In genomic region chr2:128820631-128821030, GRCm38 (mm10) we compare ENCODE assay signal across 26 mouse cellular contexts. TPM values are rescaled to one million over a fixed set of nuclear protein-coding genes. Genes with fewer than 3 reads are reported as not detected.
DNase-seq lines count a peak whose midpoint lies in the region; ATAC-seq and TF ChIP-seq lines count a peak whose summit lies in the region.
"Had no signal": no experiment of that assay in that cellular context is flagged by ENCODE, and none has a peak within 500 bp of the region (broad histone marks: within the 10 kb centered on the region; RNA-seq: fewer than 3 reads in every experiment).

No protein-coding gene starts in this region.

- H3K4me2 ChIP-seq in intestine, postnatal 0 days (replicated peaks; ENCODE audit: low read depth), result peak overlapping the region; percentile 73; the same call in 1 of the 2 replicates
- no peak overlapping the region for H3K4me2 ChIP-seq in intestine, embryonic 16.5 days (ENCODE audit: low read depth, low read length)
- H3K4me2 ChIP-seq in kidney, embryonic 16.5 days (replicated peaks; ENCODE audit: low read depth, low read length), result no peak overlapping the region
- H3K4me2 ChIP-seq: embryonic facial prominence, embryonic 12.5 days; embryonic facial prominence, embryonic 15.5 days; heart, embryonic 12.5 days; heart, embryonic 15.5 days had no signal

- TF ChIP-seq POLR2A in bone marrow macrophage, adult 2 months (IDR thresholded peaks at IDR 0.05; ENCODE audit: borderline replicate concordance, low read depth, low read length), result no peak

- no peaks in the 10 kb centered on the region for H3K9me3 ChIP-seq in intestine, postnatal 0 days (ENCODE audit: control insufficient read depth)
- no peaks in the 10 kb centered on the region for H3K9me3 ChIP-seq in intestine, embryonic 16.5 days (ENCODE audit: control insufficient read depth, low read length)
- H3K9me3 ChIP-seq in kidney, embryonic 16.5 days (ENCODE audit: low read length), result no peaks in the 10 kb centered on the region
- H3K9me3 ChIP-seq: embryonic facial prominence, embryonic 12.5 days; embryonic facial prominence, embryonic 15.5 days; heart, embryonic 12.5 days; heart, embryonic 15.5 days had no signal

- peak; percentile 73 for DNase-seq in kidney, adult 9 months
- DNase-seq in adipocyte (ENCODE audit: low spot score), result peak; percentile 37
- no peak for DNase-seq in thymus, postnatal 0 days (ENCODE audit: low spot score)
- DNase-seq: adrenal gland, adult 8-10 months; adrenal gland, postnatal 25 days; cerebellum, adult 18-20 months; cerebellum, postnatal 14 days; forebrain, postnatal 0 days; gastrocnemius, adult 2 months; gastrocnemius, postnatal 14 days; heart, adult 18-20 months; heart, postnatal 10 days; heart, postnatal 4 days had no signal

- 65% methylated on average over 2 of the region's 2 CpGs for WGBS in intestine, postnatal 0 days
- 80% methylated on average over 2 of the region's 2 CpGs for WGBS in intestine, embryonic 16.5 days
- 66% methylated on average over 2 of the region's 2 CpGs for WGBS in kidney, embryonic 16.5 days

- no peaks in the 10 kb centered on the region for H3K27me3 ChIP-seq in intestine, postnatal 0 days (replicated peaks; ENCODE audit: control insufficient read depth, insufficient read depth, low read length)
- no peaks in the 10 kb centered on the region for H3K27me3 ChIP-seq in intestine, embryonic 16.5 days (replicated peaks; ENCODE audit: control insufficient read depth, insufficient read depth, low read length)
- H3K27me3 ChIP-seq in kidney, embryonic 16.5 days (ENCODE audit: insufficient read depth, low read length), result no peaks in the 10 kb centered on the region
- H3K27me3 ChIP-seq: embryonic facial prominence, embryonic 12.5 days; embryonic facial prominence, embryonic 15.5 days; heart, embryonic 12.5 days; heart, embryonic 15.5 days had no signal

- 0 out of 2 replicates have a peak, but pooled peaks cover 6% of the 10 kb centered on the region for H3K4me1 ChIP-seq in intestine, postnatal 0 days (replicated peaks; ENCODE audit: control insufficient read depth, insufficient read depth, low read length)
- H3K4me1 ChIP-seq in intestine, embryonic 16.5 days (ENCODE audit: control insufficient read depth, insufficient read depth, low read length), result peaks cover 19% of the 10 kb centered on the region
- peaks cover 11% of the 10 kb centered on the region for H3K4me1 ChIP-seq in kidney, embryonic 16.5 days (ENCODE audit: insufficient read depth, low read length)
- peaks cover 17% of the 10 kb centered on the region for H3K4me1 ChIP-seq in bone marrow macrophage, adult 2 months (ENCODE audit: control insufficient read depth, insufficient read depth, low read length)

- H3K36me3 ChIP-seq in intestine, postnatal 0 days (ENCODE audit: control insufficient read depth, insufficient read depth), result peaks cover 14% of the 10 kb centered on the region; the same call in 1 of the 2 replicates
- H3K36me3 ChIP-seq in intestine, embryonic 16.5 days (ENCODE audit: control insufficient read depth, insufficient read depth, low read length), result no peaks in the 10 kb centered on the region; the same call in 1 of the 2 replicates
- 0 out of 2 replicates have a peak, but pooled peaks cover 9% of the 10 kb centered on the region for H3K36me3 ChIP-seq in kidney, embryonic 16.5 days (ENCODE audit: insufficient read depth, low read length)
- H3K36me3 ChIP-seq: embryonic facial prominence, embryonic 15.5 days; heart, embryonic 15.5 days had no signal

- no peak overlapping the region for H3K4me3 ChIP-seq in intestine, postnatal 0 days (ENCODE audit: low read depth, low read length)
- no peak overlapping the region for H3K4me3 ChIP-seq in intestine, embryonic 16.5 days (ENCODE audit: low read length)
- H3K4me3 ChIP-seq in kidney, embryonic 16.5 days (ENCODE audit: low read length), result no peak overlapping the region
- H3K4me3 ChIP-seq in bone marrow macrophage, adult 2 months (ENCODE audit: insufficient read depth, low read length), result peak overlapping the region; percentile 36; the same call in 1 of the 2 replicates
- H3K4me3 ChIP-seq: embryonic facial prominence, embryonic 12.5 days; embryonic facial prominence, embryonic 15.5 days; gastrocnemius, adult 2 months; heart, embryonic 12.5 days; heart, embryonic 15.5 days had no signal

- TF ChIP-seq CTCF in intestine, postnatal 0 days (IDR thresholded peaks at IDR 0.05; ENCODE audit: low read depth), result no peak
- TF ChIP-seq CTCF in bone marrow macrophage, adult 2 months (IDR thresholded peaks at IDR 0.05; ENCODE audit: low read depth, low read length), result no peak

- H3K27ac ChIP-seq in intestine, postnatal 0 days (ENCODE audit: low read depth, low read length), result peak overlapping the region; percentile 50; the same call in 1 of the 2 replicates
- H3K27ac ChIP-seq in intestine, embryonic 16.5 days (ENCODE audit: low read length), result no peak overlapping the region
- no peak overlapping the region for H3K27ac ChIP-seq in kidney, embryonic 16.5 days (ENCODE audit: low read length)
- peak overlapping the region; percentile 73 for H3K27ac ChIP-seq in bone marrow macrophage, adult 2 months (ENCODE audit: insufficient read depth, low read depth, low read length)
- H3K27ac ChIP-seq: embryonic facial prominence, embryonic 12.5 days; embryonic facial prominence, embryonic 15.5 days; gastrocnemius, adult 2 months; heart, embryonic 15.5 days; hindbrain, embryonic 14.5 days had no signal

- ATAC-seq in intestine, postnatal 0 days, result no peak
- no peak for ATAC-seq in intestine, embryonic 16.5 days
- no peak for ATAC-seq in kidney, embryonic 16.5 days (ENCODE audit: low FRiP score, low TSS enrichment)
- no peak for ATAC-seq in monocyte, adult 5-6 weeks (replicated peaks; ENCODE audit: insufficient number of reproducible peaks, low FRiP score, low TSS enrichment, poor library complexity, severe bottlenecking)
- ATAC-seq: CD4-positive, CD25-positive, alpha-beta regulatory T cell, adult 4 months; forebrain, embryonic 14.5 days; forebrain, postnatal 0 days had no signal

- no peak overlapping the region for H3K9ac ChIP-seq in intestine, postnatal 0 days (ENCODE audit: low read depth, low read length)
- H3K9ac ChIP-seq in intestine, embryonic 16.5 days (ENCODE audit: low read depth, low read length), result no peak overlapping the region
- no peak overlapping the region for H3K9ac ChIP-seq in kidney, embryonic 16.5 days (replicated peaks; ENCODE audit: low read length)
- H3K9ac ChIP-seq: embryonic facial prominence, embryonic 12.5 days; embryonic facial prominence, embryonic 15.5 days; forebrain, postnatal 0 days; heart, embryonic 12.5 days; heart, embryonic 15.5 days; hindbrain, embryonic 14.5 days had no signal

RNA-seq across cellular contexts. Expression of gene Tmem87b, which starts 2.7 kb away (rescaled TPM):
- polyA plus RNA-seq in intestine, postnatal 0 days (2015; fragmentation: Nextera tagmentation; extraction: Ambion mirVana), result 108 and 112 TPM in 2 replicates
- polyA plus RNA-seq in intestine, embryonic 16.5 days (2015; fragmentation: Nextera tagmentation; extraction: Ambion mirVana), result 54.6 and 62.4 TPM in 2 replicates
- polyA plus RNA-seq in kidney, embryonic 16.5 days (2015; fragmentation: Nextera tagmentation; extraction: Ambion mirVana), result 33.3 and 34.7 TPM in 2 replicates
- 57.6 and 61.0 TPM in 2 replicates for polyA plus RNA-seq in bone marrow macrophage, adult 2 months (2012; ENCODE audit: insufficient read depth, insufficient read length, missing spikeins)
- polyA plus RNA-seq in thymus, postnatal 0 days (2015; fragmentation: Nextera tagmentation; extraction: Ambion mirVana), result 24.3 and 30.6 TPM in 2 replicates
- 46.5 to 73.2 TPM (median 54.2 TPM) in 3 replicates for total RNA-seq in monocyte, adult 5-6 weeks (2017)

RNA-seq across cellular contexts. Expression of gene Fbln7, which starts 42.1 kb away (rescaled TPM):
- 3.6 and 4.0 TPM in 2 replicates for polyA plus RNA-seq in intestine, postnatal 0 days (2015; fragmentation: Nextera tagmentation; extraction: Ambion mirVana)
- 12.4 and 13.3 TPM in 2 replicates for polyA plus RNA-seq in intestine, embryonic 16.5 days (2015; fragmentation: Nextera tagmentation; extraction: Ambion mirVana)
- 8.1 TPM in 2 replicates for polyA plus RNA-seq in kidney, embryonic 16.5 days (2015; fragmentation: Nextera tagmentation; extraction: Ambion mirVana)
- polyA plus RNA-seq in bone marrow macrophage, adult 2 months (2012; ENCODE audit: insufficient read depth, insufficient read length, missing spikeins), result not detected in 2 replicates
- polyA plus RNA-seq in thymus, postnatal 0 days (2015; fragmentation: Nextera tagmentation; extraction: Ambion mirVana), result 1.3 and 1.4 TPM in 2 replicates
- not detected in 3 replicates for total RNA-seq in monocyte, adult 5-6 weeks (2017)
- total RNA-seq: MEL had no signal
- polyA plus RNA-seq: CD4-positive, CD25-positive, alpha-beta regulatory T cell, adult 4 months had no signal

Comparison
In these comparisons a context has a peak if more than half of its experiments do, and no peak if none do; other contexts are left out.
1. H3K27ac ChIP-seq: peak in intestine, postnatal 0 days (single experiment) and bone marrow macrophage, adult 2 months (single experiment); none in intestine, embryonic 16.5 days (single experiment) and kidney, embryonic 16.5 days (single experiment).